Mouse (Mus musculus) mesoderm, embryonic 11.5 days (tissue): Measurements from ENCODE around the gene Kcna5.

Source experiments
- DNase-seq: peaks from one replicate; pipeline ENCODE4 v3.0.0-alpha.2; 2012; ENCODE audit warnings: low read depth, low spot score

Gene Kcna5

GRCm38 (mm10) chr6:126536926-126537325 is 1.7 kb upstream of the Kcna5 start:
- no peak for DNase-seq

- DNase-seq: no peak
These were observed 679 bp upstream of the Kcna5 start for GRCm38 (mm10) chr6:126535911-126536270.

- DNase-seq: no peak
These were observed 543 bp downstream of the Kcna5 start for GRCm38 (mm10) chr6:126534531-126535207.

GRCm38 (mm10) chr6:126531306-126531705 is 3.9 kb downstream of the Kcna5 start:
- DNase-seq: no peak

- DNase-seq: no peak
These were observed 5.2 kb downstream of the Kcna5 start for GRCm38 (mm10) chr6:126530019-126530418.

- DNase-seq: peak; percentile 66
These were observed 20.5 kb downstream of the Kcna5 start for GRCm38 (mm10) chr6:126514720-126515119.

GRCm38 (mm10) chr6:126513714-126514248 is 21.4 kb downstream of the Kcna5 start:
- no peak for DNase-seq

- no peak for DNase-seq
These were observed 22.1 kb downstream of the Kcna5 start for GRCm38 (mm10) chr6:126513154-126513553.

- DNase-seq: no peak
These were observed 26.5 kb downstream of the Kcna5 start for GRCm38 (mm10) chr6:126508671-126509070.

GRCm38 (mm10) chr6:126503920-126504319 is 31.3 kb downstream of the Kcna5 start:
- DNase-seq: no peak

GRCm38 (mm10) chr6:126502691-126503301 is 32.4 kb downstream of the Kcna5 start:
- DNase-seq: no peak

GRCm38 (mm10) chr6:126500985-126501384 is 34.2 kb downstream of the Kcna5 start:
- no peak for DNase-seq

- DNase-seq: peak; percentile 73
These were observed 35.1 kb downstream of the Kcna5 start for GRCm38 (mm10) chr6:126500088-126500487.

- peak; percentile 69 for DNase-seq
These were observed 37.3 kb downstream of the Kcna5 start for GRCm38 (mm10) chr6:126497878-126498277.

- DNase-seq: no peak
These were observed 37.9 kb downstream of the Kcna5 start for GRCm38 (mm10) chr6:126497173-126497839.

GRCm38 (mm10) chr6:126487136-126487535 is 48.1 kb downstream of the Kcna5 start:
- no peak for DNase-seq

GRCm38 (mm10) chr6:126484887-126485286 is 50.3 kb downstream of the Kcna5 start:
- no peak for DNase-seq

- DNase-seq: no peak
These were observed 51.8 kb downstream of the Kcna5 start for GRCm38 (mm10) chr6:126483264-126483867.
